Mouse (Mus musculus) limb, embryonic 15.5 days (tissue): Measurements from ENCODE around the gene Wfdc5. TPM values are rescaled to one million over a fixed set of nuclear protein-coding genes. Genes with fewer than 3 reads are reported as not detected.

Experiments used
- polyA plus RNA-seq: library from polyadenylated mRNA; unstranded; fragments of >200 nt; fragmentation: Nextera tagmentation; extraction: Ambion mirVana; gene quantifications from 2 replicates; pipeline ENCODE4 v1.2.1, GENCODE M21; 2015

Wfdc5 gene
- polyA plus RNA-seq, 1 experiment from 2014 or later = 9.1 TPM

Other genes starting within 250 kb of the Wfdc5 start
- gene Ywhab, start 187.8 kb downstream of the Wfdc5 start, polyA plus RNA-seq = 293 and 298 TPM in 2 replicates
- 1.5 and 2.8 TPM in 2 replicates for gene Pabpc1l, start 157.3 kb downstream of the Wfdc5 start, polyA plus RNA-seq
- 17.7 and 19.6 TPM in 2 replicates for gene Stk4, start 112.4 kb downstream of the Wfdc5 start, polyA plus RNA-seq
- 49.1 and 53.7 TPM in 2 replicates for gene Tomm34, start 111.6 kb downstream of the Wfdc5 start, polyA plus RNA-seq
- 2.0 and 3.6 TPM in 2 replicates for gene Kcns1, start 11.6 kb downstream of the Wfdc5 start, polyA plus RNA-seq
- gene Wfdc12, start 7.9 kb upstream of the Wfdc5 start, polyA plus RNA-seq = 0.40 TPM in 1 of 2 replicates, not detected in the other
- not detected in 2 replicates for gene Wfdc15a, start 17.4 kb upstream of the Wfdc5 start, polyA plus RNA-seq
- not detected in 2 replicates for gene Wfdc15b, start 38.9 kb upstream of the Wfdc5 start, polyA plus RNA-seq
- not detected in 2 replicates for gene Svs2, start 55.7 kb upstream of the Wfdc5 start, polyA plus RNA-seq
- gene Svs3b, start 73.9 kb upstream of the Wfdc5 start, polyA plus RNA-seq = not detected in 2 replicates
- not detected in 2 replicates for gene Svs4, start 95.7 kb upstream of the Wfdc5 start, polyA plus RNA-seq
- not detected in 2 replicates for gene Svs3a, start 106.5 kb upstream of the Wfdc5 start, polyA plus RNA-seq
- not detected in 2 replicates for gene Svs6, start 134.0 kb upstream of the Wfdc5 start, polyA plus RNA-seq
- gene Svs5, start 150.0 kb upstream of the Wfdc5 start, polyA plus RNA-seq = not detected in 2 replicates
- 4.3 TPM in 2 replicates for gene Slpi, start 206.4 kb upstream of the Wfdc5 start, polyA plus RNA-seq
- gene Rbpjl, start 220.4 kb upstream of the Wfdc5 start, polyA plus RNA-seq = 1.2 and 1.3 TPM in 2 replicates
- 108 and 113 TPM in 2 replicates for gene Matn4, start 222.4 kb upstream of the Wfdc5 start, polyA plus RNA-seq